Mouse (Mus musculus) Muller cell, postnatal 12 days (primary cell): ENCODE measurements around the gene 2310030G06Rik.

Experiments used
- DNase-seq: peaks from one replicate; pipeline ENCODE4 v3.0.0-alpha.2; 2015; ENCODE audit errors: inconsistent ontology term

Gene 2310030G06Rik

DNA sequence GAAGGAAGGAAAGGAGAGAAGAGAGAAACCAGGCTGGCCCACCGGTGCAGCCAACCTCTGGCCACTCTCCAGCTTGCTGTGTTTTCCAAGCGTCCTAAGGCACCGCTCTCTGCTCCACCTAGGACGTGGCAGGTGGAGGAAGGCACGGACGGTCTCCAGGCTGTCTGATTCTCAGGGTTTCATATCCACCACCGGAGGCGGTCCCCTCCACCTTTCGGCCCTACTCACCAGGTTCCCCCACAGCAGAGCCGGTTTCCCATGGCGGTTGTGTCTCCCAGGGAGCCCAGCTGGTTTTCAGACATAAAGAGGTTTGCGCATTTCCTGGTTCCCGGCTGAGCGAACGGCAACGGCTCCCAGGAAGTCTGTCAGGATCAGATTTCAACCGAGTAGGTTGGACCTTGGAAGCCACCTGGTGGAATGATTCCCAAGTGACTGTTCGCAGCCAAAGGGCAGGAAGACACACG, at the start of gene 2310030G06Rik:
Gene 2310030G06Rik (minus strand): TSS at position 323 of the 464 bp plus-strand sequence.
- DNase-seq: no peak

GRCm38 (mm10) chr9:50795266-50795665, 48.9 kb upstream of the 2310030G06Rik start:
- no peak for DNase-seq

DNA sequence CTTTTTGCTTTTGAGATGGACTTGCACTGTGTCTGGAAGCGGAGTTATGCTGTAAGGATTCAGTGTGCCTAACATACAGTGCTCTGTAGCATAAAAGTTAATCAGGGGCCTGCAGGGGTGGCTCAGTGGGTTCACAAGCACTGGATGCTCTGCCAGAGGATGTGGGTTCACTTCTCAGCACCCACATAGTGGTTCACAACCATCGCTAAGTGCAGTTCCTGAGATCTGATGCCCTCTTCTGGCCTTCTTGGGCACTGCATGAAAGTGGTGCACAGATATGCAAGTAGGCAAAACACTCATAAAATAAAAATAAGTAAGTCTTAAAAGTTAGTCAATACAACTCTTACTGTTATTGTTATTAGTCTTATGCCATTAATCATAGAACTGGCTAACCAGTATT, 35.8 kb upstream of the 2310030G06Rik start:
- DNase-seq: no peak

- no peak for DNase-seq
Observed at GRCm38 (mm10) chr9:50776162-50776760, 29.9 kb upstream of the 2310030G06Rik start.

- peak; percentile 25 for DNase-seq
Observed at GRCm38 (mm10) chr9:50775662-50776126, 29.4 kb upstream of the 2310030G06Rik start.

GRCm38 (mm10) chr9:50774991-50775612, 28.8 kb upstream of the 2310030G06Rik start, which contains the start of the genes Alg9 and 1110032A03Rik:
Gene Alg9 (plus strand): TSS chr9:50775019.
Gene 1110032A03Rik (minus strand): TSS chr9:50775520.
- DNase-seq: peak; percentile 80

- no peak for DNase-seq
Observed at GRCm38 (mm10) chr9:50774026-50774462, 27.7 kb upstream of the 2310030G06Rik start.

DNA sequence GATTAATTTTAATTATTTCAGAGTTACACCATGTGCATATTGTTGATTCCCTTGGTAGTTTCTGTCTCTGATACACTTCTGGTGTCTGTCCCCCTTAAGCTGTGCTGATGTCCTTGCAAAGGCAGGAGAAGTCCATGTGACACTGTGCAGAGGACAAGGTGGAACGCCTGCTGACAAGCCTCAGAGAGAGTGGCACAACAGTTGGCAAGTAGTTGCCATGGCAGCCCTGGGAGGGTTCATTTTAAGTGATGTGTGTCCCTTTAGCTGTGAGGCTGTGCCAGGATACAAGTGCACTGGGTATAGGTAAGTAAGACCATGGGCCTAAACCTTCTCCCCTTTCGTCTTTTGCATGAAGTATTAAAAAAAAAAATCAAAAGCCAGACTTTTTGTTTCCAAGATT, 23.7 kb upstream of the 2310030G06Rik start:
- DNase-seq: no peak

DNA sequence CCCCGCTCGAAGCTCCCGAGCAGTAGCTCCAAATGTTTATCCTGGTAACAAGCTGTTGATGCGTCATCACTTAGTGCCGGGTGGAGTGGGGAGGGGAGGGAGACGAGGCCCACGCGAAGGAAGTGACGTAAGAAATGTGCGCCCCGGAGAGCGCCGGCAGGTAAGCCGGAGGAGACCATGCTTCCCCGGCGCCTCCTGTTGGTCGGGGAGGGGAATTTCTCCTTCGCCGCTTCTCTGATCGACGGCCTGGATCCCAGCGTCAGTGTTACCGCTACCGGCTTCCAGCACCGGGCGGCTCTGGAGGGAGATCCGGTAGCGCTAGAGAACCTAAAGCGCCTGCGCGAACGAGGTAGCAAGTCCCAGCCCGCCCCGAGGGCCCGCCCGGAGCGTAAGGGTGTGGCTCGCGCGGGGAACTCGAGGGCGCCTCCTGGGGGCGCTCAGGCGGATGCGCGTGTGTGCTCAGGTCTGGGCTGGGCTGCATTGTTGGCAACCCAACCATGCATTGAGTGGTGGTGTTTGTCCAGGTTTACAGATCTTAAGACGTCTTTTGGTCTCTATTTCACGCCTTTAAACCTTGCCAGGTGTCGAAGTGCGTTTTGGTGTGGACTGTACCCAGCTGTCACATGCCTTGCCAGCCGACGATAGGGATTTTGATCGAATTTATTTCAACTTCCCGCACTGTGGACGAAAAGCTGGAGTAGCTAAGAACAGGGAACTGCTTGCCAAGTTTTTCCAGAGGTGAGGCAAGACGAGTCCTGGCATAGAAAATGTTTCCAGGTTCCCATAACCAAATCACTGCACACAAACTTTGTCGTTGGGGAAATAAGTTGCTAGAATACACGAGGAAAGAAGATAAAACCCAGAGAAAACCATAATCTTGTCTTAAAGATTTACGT, 22.0 kb upstream of the 2310030G06Rik start, which contains the start of gene Fdxacb1:
Gene Fdxacb1 (plus strand): TSS at position 130 of the 896 bp plus-strand sequence.
- peak; percentile 99 for DNase-seq

DNA sequence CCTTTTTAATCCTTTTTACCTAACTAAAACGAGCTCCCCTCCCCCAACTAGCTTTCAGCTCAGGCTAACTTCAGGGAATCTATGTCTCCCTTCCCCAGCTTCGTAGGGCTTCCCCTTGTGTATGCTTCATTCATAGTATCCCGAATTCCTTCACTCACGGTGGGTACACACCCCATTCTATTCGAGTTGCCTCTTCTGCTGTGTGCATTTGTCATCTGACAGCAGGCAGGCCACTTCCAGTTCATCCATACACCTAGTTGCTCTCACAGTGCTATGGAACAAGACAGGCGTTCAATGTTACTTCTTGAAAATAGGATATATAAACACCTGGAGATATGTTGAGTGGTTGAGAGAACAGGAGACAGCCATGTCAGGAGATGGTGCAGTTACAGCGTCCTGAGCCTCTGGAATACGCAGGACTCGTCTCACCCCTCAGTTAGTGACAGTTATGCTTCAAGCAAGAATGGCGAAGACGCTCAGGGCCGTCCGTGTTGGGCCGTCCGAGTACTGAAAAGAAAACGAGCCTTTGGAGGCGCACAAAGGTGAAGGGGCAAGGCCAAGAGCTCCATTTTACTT, 21.3 kb upstream of the 2310030G06Rik start:
- DNase-seq: no peak

- DNase-seq: no peak
Observed at GRCm38 (mm10) chr9:50763331-50763730, 17.0 kb upstream of the 2310030G06Rik start.

- no peak for DNase-seq
Observed at GRCm38 (mm10) chr9:50761520-50762243, 15.3 kb upstream of the 2310030G06Rik start.

- peak; percentile 69 for DNase-seq
Observed at GRCm38 (mm10) chr9:50756711-50757110, 10.4 kb upstream of the 2310030G06Rik start.

- peak; percentile 73 for DNase-seq
Observed at GRCm38 (mm10) chr9:50753947-50754346, 7.6 kb upstream of the 2310030G06Rik start.

DNA sequence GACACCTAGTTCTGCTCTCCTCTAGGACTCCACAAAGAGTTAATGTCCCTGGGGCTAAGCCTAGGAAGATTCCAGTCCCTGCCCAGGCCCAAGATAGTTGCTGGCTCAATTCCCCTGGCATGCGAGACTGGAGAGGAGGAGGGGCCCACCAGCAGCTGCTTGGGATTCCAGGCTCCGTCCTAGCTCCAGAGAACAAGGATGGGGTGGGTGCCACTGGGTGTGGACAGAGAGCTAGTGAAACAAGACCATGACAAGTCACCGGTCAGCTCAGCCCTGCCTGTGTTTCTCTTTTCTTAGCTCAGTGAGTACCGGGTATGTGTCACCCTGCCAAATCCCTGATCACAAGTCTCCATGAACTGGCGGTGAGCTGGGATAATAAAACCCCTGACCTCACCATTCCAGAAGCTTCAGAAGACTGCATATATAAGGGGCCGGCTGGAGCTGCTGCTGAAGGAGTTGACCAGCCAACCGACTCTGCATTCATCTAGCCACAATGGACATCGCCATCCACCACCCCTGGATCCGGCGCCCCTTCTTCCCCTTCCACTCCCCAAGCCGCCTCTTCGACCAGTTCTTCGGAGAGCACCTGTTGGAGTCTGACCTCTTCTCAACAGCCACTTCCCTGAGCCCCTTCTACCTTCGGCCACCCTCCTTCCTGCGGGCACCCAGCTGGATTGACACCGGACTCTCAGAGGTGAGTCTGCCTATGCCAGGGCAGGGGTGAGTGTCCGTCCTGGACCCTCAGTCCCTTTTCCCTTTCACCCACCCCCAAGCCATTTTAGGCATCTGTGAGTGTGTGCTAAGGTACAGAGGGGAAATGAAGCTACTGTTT, 6.7 kb upstream of the 2310030G06Rik start:
- peak; percentile 100 for DNase-seq

GRCm38 (mm10) chr9:50752054-50752602, 5.8 kb upstream of the 2310030G06Rik start, which contains the start of gene Hspb2:
Gene Hspb2 (minus strand): TSS chr9:50752354.
- no peak for DNase-seq

DNA sequence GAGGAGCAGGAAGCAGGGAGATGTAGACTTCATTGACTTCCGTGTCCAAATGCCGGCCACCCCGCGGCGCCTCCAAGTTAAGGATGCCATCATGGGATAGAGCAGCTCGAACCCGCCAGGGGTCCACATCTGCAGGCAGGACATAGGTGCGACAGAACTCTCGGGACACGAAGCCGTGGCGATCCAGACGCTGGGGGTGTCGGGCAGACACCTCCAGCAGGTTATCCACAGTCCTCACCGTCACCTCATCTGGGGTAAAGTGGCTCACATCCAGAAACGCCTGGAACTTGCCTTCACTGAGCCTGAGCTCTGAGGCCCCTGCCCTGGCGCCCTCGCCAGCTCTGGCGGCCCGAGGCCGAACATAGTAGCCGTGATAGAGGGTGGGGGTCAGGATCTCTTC, 5.0 kb upstream of the 2310030G06Rik start, which contains the start of gene Cryab:
Gene Cryab (plus strand): TSS at position 3 of the 400 bp plus-strand sequence.
- no peak for DNase-seq

GRCm38 (mm10) chr9:50750706-50751105, 4.4 kb upstream of the 2310030G06Rik start:
- peak; percentile 76 for DNase-seq

GRCm38 (mm10) chr9:50745806-50746205, 530 bp downstream of the 2310030G06Rik start:
- DNase-seq: no peak
